Mouse (Mus musculus) T-helper 2 cell (primary cell): ENCODE measurements around the gene Hist2h2aa1.
"Not testable (repeated sequence)": the region's sequence is repeated elsewhere in the genome, so short reads cannot be mapped to it uniquely, and the experiment has no call there.

Experiments used
- in situ Hi-C: fragments of 300-600 bp; cut with MboI, MseI; formaldehyde crosslinking; loops from one replicate; pipeline ENCODE4 v1.15.1; 2025; ENCODE audit warnings: high pct_unique_total_duplicates

The Hist2h2aa1 gene

DNA sequence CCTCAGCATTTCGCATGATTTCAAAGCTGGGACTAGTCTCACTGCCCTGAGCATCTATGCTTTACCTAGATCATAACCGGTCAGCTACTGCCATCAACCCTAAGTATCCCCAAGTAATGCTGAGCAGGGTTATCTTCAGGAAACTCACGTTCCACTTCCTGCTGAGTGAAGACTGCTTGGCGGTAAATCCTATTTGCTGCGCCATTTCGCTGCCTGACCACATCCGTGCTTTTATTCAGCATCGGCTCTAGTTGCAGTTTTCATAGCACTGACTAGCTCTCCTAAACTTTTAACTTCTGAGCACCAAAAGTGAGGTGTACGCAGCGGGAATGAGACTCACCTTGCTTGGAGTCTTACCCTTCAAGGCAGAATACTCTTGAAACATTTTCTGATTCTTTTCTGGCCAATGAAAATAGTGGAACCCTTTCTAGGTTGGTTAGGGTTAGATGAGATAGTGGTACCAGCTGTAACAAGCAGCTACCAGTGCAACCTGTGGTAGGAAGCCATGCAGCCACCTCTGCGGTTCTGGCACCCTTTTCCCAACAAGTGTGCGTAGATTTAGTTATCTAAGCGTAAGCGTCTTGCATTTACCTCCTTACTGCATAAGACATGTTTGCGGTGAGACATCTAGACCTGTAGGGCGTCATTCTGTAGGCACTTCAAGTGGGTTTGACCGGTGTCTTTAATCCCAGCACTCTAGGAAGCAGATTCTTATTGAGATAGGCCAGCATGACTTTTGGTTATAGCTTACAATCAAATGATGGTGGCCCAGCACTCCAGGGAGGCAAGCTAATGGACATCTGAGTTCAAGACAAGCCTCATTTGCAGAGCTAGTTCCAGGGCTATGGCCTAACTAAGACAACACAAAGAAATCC lies 28.5 kb downstream of the Hist2h2aa1 start:
- in situ Hi-C loops = no loop called here

DNA sequence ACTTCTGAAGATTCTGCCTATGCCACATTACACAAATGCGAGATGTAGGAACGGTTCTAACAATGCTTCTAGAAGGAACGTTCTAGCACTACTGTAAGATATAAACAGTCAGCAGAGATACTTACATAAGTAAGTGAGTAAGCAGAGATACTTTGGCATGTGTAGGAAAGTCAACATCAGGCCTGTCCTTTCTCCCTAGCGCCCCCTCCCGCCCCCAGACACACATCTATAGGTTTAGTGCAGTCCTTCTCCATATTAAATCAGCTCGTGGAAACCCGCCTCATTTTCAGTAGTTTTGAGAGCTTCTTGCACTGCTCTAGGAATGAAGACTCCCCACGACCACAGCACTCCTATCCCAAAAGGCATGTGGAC lies 32.1 kb downstream of the Hist2h2aa1 start:
- in situ Hi-C loops = no loop called here

DNA sequence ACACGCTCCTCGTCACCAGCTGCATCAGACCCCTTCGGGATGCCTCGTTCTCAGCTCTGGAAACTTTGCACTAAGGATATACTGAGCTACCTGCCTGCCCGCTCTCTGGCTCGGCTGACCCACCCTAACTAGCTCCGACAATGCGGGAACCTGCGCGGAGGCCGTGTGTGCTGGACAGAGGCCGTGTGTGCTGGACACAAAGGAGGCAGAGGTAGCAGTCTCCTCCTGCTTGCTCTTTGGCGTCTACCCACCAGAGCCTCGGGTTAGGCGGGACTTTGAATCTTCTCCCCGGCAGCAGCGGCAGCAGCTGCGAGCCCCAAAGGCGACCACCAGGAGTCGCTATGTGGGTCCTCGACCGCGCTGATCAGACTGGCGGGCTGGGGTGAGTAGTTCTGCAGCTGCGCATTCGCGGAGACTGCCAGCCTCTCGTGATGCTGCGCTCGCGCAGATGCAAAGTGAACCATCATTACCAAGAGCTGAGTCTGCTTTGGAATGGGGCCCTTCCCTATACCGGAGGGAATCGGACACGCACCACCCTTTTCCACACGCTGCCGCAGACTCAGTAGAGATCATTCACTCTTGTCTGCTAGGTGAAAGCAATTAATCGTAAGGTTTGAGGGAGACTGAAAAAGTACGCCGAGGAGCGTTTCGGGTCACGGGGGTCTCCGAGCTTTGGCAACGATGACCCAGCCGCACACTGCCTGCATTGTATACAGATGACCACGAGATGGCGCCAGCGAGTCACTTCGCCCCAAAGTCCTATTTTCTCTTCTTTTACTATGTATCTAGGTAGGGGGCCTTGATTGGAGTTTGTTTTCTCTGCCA lies 32.7 kb downstream of the Hist2h2aa1 start:
- in situ Hi-C loops = no loop called here

DNA sequence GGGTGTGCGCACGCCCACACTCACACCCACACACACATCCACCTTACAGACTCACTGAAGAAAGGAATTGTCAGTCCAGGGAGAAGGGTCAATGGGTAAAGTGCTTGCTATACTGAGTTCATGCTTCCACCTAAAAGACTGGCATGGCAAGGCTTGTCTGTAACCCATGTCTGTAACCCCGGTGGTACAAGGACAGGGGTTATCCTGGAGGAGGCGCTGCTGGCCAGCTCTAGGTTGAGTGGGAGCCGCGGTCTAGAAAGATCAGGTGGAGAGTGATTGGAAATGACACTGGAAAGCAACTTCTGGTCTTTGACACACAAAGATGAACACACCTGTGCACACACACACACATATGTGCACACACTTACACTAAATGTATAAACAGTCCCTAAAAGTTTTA lies 35.4 kb downstream of the Hist2h2aa1 start:
- in situ Hi-C loops = loop anchor here (5.0 kb wide), 1 partner anchor 47 kb away; no protein-coding TSS in a partner anchor

GRCm38 (mm10) chr3:96284457-96284856 lies 39.2 kb downstream of the Hist2h2aa1 start:
- in situ Hi-C loops = loop anchor here (5.0 kb wide), 1 partner anchor 43 kb away; no protein-coding TSS in a partner anchor

- in situ Hi-C loops = not testable (repeated sequence)
Measured at GRCm38 (mm10) chr3:96287334-96287733, 42.0 kb downstream of the Hist2h2aa1 start.

DNA sequence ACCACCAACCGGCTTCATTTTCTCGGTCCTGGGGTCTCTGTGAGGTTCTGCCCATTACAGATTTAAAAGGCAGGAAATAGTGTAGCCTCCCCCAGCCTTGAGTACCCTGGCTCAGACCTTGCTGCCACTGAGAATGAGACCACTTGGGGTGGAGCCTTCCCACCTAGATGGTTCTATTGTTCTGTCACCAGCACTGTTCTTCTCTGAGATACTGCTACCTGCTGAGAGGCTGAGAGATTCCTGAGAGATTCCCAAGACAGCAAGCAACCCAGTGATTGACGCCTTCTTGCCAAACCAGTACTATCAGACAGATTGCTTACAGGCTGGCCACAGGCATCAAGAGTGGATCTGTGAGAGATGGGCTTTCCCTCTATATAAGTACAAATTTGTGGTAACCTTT lies 43.9 kb downstream of the Hist2h2aa1 start:
- in situ Hi-C loops = no loop called here

- in situ Hi-C loops = not testable (repeated sequence)
Measured at GRCm38 (mm10) chr3:96290727-96291126, 45.4 kb downstream of the Hist2h2aa1 start.

DNA sequence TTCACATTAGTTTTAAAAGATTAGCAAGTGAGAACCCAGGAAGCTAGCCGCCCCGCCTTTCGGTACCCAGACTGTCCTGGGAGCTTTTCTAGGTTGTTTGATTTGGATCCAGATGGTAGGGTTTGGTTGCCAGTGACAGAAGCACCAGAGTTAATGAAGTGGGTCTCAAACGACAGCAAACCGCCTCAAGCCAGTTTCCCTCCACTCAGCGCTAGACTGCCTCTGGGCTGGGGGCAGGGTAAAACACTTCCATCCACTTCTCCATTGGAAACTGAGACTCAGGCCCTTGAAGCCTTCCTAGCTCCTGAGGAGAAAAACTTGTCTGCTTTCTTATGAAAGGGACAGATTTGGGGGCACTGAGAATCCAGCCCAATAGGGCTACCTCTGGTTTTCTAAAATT lies 47.3 kb downstream of the Hist2h2aa1 start:
- in situ Hi-C loops = no loop called here

DNA sequence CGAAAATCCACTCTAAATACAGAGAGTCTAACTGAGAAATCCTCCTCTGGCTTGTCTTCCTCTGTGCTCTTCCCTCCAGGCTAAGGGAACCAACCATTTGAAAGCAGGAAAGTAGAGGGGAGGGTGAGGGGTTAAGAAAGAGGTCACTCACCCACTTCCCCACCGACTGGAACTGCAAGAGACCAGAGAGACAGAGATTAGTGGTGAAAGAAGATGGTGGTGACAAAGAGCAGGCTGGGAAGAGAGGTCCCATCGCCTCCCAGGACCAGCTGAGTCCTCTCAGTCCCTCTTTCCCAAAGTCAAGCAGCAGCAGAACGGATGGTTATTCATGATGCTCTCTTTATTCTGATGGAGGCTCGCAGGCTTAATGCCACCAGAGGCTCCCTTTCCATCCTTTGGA lies 48.1 kb downstream of the Hist2h2aa1 start:
- in situ Hi-C loops = no loop called here

DNA sequence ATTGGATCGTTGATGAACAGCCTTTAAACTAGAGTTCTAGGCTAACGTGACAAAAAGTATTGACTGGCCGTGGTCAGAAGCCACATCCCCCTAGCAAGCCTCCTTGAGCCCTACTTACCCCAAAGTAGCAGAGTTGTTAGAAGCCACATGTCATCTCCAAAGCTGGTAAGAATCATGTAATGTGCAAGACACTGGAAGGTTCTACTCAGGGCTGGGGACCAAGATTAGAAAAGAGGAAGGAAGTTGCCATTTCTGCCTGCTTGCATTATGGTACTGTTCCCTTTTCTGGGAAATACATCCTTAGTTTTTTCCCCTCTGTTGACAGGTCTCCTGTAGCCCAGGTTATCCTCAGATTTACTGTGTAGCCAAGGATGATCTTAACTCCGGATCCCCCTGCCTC lies 48.5 kb downstream of the Hist2h2aa1 start, which contains the start of gene Fcgr1:
Fcgr1 (minus strand) TSS at position 183 of the 400 bp plus-strand sequence.
- in situ Hi-C loops = no loop called here
